9 mouse cellular contexts compared by ENCODE assay signal in the genomic region with DNA sequence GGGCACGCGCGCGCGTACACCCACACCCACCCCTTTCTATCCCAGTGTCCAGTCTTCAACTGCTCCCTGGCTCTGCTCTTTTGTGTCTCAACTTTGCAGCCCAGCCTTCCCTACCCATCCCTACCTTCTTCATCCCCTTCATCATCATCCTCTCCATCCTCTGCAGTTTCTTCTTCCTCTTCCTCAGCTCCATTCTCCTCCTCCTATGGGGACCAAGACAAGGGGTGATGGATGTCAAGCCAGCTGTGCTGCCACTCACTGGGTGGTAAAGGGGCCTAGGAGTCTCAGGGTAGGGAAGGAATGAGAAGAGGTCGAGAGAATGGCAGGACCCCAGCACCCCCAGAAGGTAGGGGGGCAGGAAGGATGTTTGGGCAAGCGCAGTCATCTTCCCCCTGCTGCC. TPM values are rescaled to one million over a fixed set of nuclear protein-coding genes. Genes with fewer than 3 reads are reported as not detected.
A peak's percentile ranks its signal among the peaks of the same experiment; 100 is the strongest.
DNase-seq lines count a peak whose midpoint lies in the region; ATAC-seq and TF ChIP-seq lines count a peak whose summit lies in the region.
"Had no signal": no experiment of that assay in that cellular context is flagged by ENCODE, and none has a peak within 500 bp of the region (broad histone marks: within the 10 kb centered on the region; RNA-seq: fewer than 3 reads in every experiment).

No protein-coding gene starts in this region.

- DNase-seq in midbrain, embryonic 11.5 days (ENCODE audit: low spot score, missing footprints): peak; percentile 75
- DNase-seq in gastrocnemius, postnatal 10 days: no peak
- no peak for DNase-seq in layer of hippocampus, adult 18-20 months (ENCODE audit: low spot score in 2 of 2)
- DNase-seq: lung, adult 2 months had no signal

- peaks cover 8% of the 10 kb centered on the region; the same call in 1 of the 2 replicates for H3K27me3 ChIP-seq in intestine, embryonic 16.5 days (replicated peaks; ENCODE audit: control insufficient read depth, insufficient read depth, low read length)
- 0 out of 2 replicates have a peak, but pooled peaks cover 6% of the 10 kb centered on the region for H3K27me3 ChIP-seq in intestine, embryonic 15.5 days (replicated peaks)
- no peaks in the 10 kb centered on the region for H3K27me3 ChIP-seq in forebrain, embryonic 16.5 days (replicated peaks; ENCODE audit: control insufficient read depth, insufficient read depth, low read length)
- peaks cover 14% of the 10 kb centered on the region for H3K27me3 ChIP-seq in midbrain, embryonic 11.5 days (ENCODE audit: control insufficient read depth, insufficient read depth, low read length)

- no peak overlapping the region for H3K4me2 ChIP-seq in intestine, embryonic 16.5 days (ENCODE audit: low read depth, low read length)
- H3K4me2 ChIP-seq in intestine, embryonic 15.5 days (replicated peaks): no peak overlapping the region; the same call in 1 of the 2 replicates
- peak overlapping the region; percentile 93 for H3K4me2 ChIP-seq in forebrain, embryonic 16.5 days (ENCODE audit: low read length)
- H3K4me2 ChIP-seq in midbrain, embryonic 11.5 days: peak overlapping the region; percentile 97

- 83% methylated on average over 7 of the region's 7 CpGs for WGBS in intestine, embryonic 16.5 days
- 91% methylated on average over 7 of the region's 7 CpGs for WGBS in intestine, embryonic 15.5 days
- 80% methylated on average over 7 of the region's 7 CpGs for WGBS in forebrain, embryonic 16.5 days
- WGBS in midbrain, embryonic 11.5 days: 81% methylated on average over 7 of the region's 7 CpGs

- peaks cover 60% of the 10 kb centered on the region for H3K4me1 ChIP-seq in intestine, embryonic 16.5 days (ENCODE audit: control insufficient read depth, insufficient read depth, low read length)
- peaks cover 52% of the 10 kb centered on the region for H3K4me1 ChIP-seq in intestine, embryonic 15.5 days (replicated peaks)
- H3K4me1 ChIP-seq in cortical plate, adult 2 months (ENCODE audit: control insufficient read depth, insufficient read depth, low read length): peaks cover 3% of the 10 kb centered on the region
- peaks cover 50% of the 10 kb centered on the region for H3K4me1 ChIP-seq in forebrain, embryonic 16.5 days (replicated peaks; ENCODE audit: control insufficient read depth, insufficient read depth, low read length)
- peaks cover 48% of the 10 kb centered on the region for H3K4me1 ChIP-seq in midbrain, embryonic 11.5 days (ENCODE audit: control insufficient read depth, insufficient read depth, low read length)

- TF ChIP-seq POLR2A in cortical plate, adult 2 months (IDR thresholded peaks at IDR 0.05; ENCODE audit: extremely low read depth, insufficient read depth, low read length): no peak

- peak overlapping the region; percentile 24; the same call in 1 of the 2 replicates for H3K9ac ChIP-seq in intestine, embryonic 16.5 days (ENCODE audit: low read depth, low read length)
- H3K9ac ChIP-seq in intestine, embryonic 15.5 days: no peak overlapping the region
- peak overlapping the region; percentile 99 for H3K9ac ChIP-seq in forebrain, embryonic 16.5 days (replicated peaks; ENCODE audit: low read depth, low read length)
- H3K9ac ChIP-seq in midbrain, embryonic 11.5 days (ENCODE audit: low read length): peak overlapping the region; percentile 97

- H3K4me3 ChIP-seq in intestine, embryonic 16.5 days (ENCODE audit: low read length): no peak overlapping the region
- H3K4me3 ChIP-seq in intestine, embryonic 15.5 days (replicated peaks): no peak overlapping the region
- 0 out of 2 replicates have a peak overlapping the region, but pooled peaks have one; percentile 55 for H3K4me3 ChIP-seq in cortical plate, adult 2 months (ENCODE audit: insufficient read depth, low read length)
- peak overlapping the region; percentile 78 for H3K4me3 ChIP-seq in forebrain, embryonic 16.5 days (replicated peaks; ENCODE audit: low read length)
- H3K4me3 ChIP-seq in midbrain, embryonic 11.5 days (ENCODE audit: low read depth, low read length): 0 out of 2 replicates have a peak overlapping the region, but pooled peaks have one; percentile 96

- no peaks in the 10 kb centered on the region for H3K9me3 ChIP-seq in intestine, embryonic 16.5 days (ENCODE audit: control insufficient read depth, low read length)
- no peaks in the 10 kb centered on the region for H3K9me3 ChIP-seq in intestine, embryonic 15.5 days
- H3K9me3 ChIP-seq in forebrain, embryonic 16.5 days (ENCODE audit: control insufficient read depth, low read length): no peaks in the 10 kb centered on the region
- no peaks in the 10 kb centered on the region for H3K9me3 ChIP-seq in midbrain, embryonic 11.5 days (ENCODE audit: control insufficient read depth, low read length)

- no peak overlapping the region for H3K27ac ChIP-seq in intestine, embryonic 16.5 days (ENCODE audit: low read length)
- H3K27ac ChIP-seq in intestine, embryonic 15.5 days: no peak overlapping the region
- H3K27ac ChIP-seq in cortical plate, adult 2 months (ENCODE audit: insufficient read depth, low read length): no peak overlapping the region
- peak overlapping the region; percentile 21; the same call in 1 of the 2 replicates for H3K27ac ChIP-seq in forebrain, embryonic 16.5 days (ENCODE audit: low read length)
- H3K27ac ChIP-seq in midbrain, embryonic 11.5 days (ENCODE audit: low read depth, low read length): peak overlapping the region; percentile 30; the same call in 1 of the 2 replicates

- no peak for TF ChIP-seq CTCF in cortical plate, adult 2 months (IDR thresholded peaks at IDR 0.05; ENCODE audit: extremely low read depth, insufficient read depth, low read length)

- H3K36me3 ChIP-seq in intestine, embryonic 16.5 days (ENCODE audit: control insufficient read depth, insufficient read depth, low read length): peaks cover 17% of the 10 kb centered on the region
- H3K36me3 ChIP-seq in intestine, embryonic 15.5 days: peaks cover 13% of the 10 kb centered on the region
- H3K36me3 ChIP-seq in forebrain, embryonic 16.5 days (ENCODE audit: control insufficient read depth, insufficient read depth): peaks cover 14% of the 10 kb centered on the region
- H3K36me3 ChIP-seq in midbrain, embryonic 11.5 days (ENCODE audit: control insufficient read depth, insufficient read depth, low read length): peaks cover 8% of the 10 kb centered on the region; the same call in 1 of the 2 replicates

- no peak for ATAC-seq in intestine, embryonic 16.5 days
- no peak for ATAC-seq in intestine, embryonic 15.5 days
- no peak for ATAC-seq in forebrain, embryonic 16.5 days
- ATAC-seq in midbrain, embryonic 11.5 days (ENCODE audit: low FRiP score): no peak
- ATAC-seq in frontal cortex, adult (ENCODE audit: low TSS enrichment): no peak

RNA-seq across cellular contexts. Expression of gene Lag3, which starts 3.0 kb away (rescaled TPM):
- 1.9 TPM in 2 replicates for polyA plus RNA-seq in intestine, embryonic 16.5 days (2015; fragmentation: Nextera tagmentation; extraction: Ambion mirVana)
- polyA plus RNA-seq in intestine, embryonic 15.5 days (2015; fragmentation: Nextera tagmentation; extraction: Ambion mirVana): 2.2 and 2.9 TPM in 2 replicates
- 5.1 and 6.5 TPM in 2 replicates for polyA plus RNA-seq in cortical plate, adult 2 months (2012; rRNA removed)
- 1.7 and 2.9 TPM in 2 replicates for polyA plus RNA-seq in forebrain, embryonic 16.5 days (2015; fragmentation: Nextera tagmentation; extraction: Ambion mirVana)
- polyA plus RNA-seq in midbrain, embryonic 11.5 days (2014; fragmentation: Nextera tagmentation; extraction: Ambion mirVana): 0.88 and 2.4 TPM in 2 replicates
- total RNA-seq in gastrocnemius, postnatal 10 days (2021): under 1 TPM; 0.56 to 0.68 TPM
- 1 to 10 TPM; 2.6 to 3.6 TPM for total RNA-seq in layer of hippocampus, adult 18-20 months (2021)

RNA-seq across cellular contexts. Expression of gene Ptms, which starts 5.4 kb away (rescaled TPM):
- polyA plus RNA-seq in intestine, embryonic 16.5 days (2015; fragmentation: Nextera tagmentation; extraction: Ambion mirVana): 87.8 and 173 TPM in 2 replicates
- 241 and 282 TPM in 2 replicates for polyA plus RNA-seq in intestine, embryonic 15.5 days (2015; fragmentation: Nextera tagmentation; extraction: Ambion mirVana)
- 1,375 and 1,380 TPM in 2 replicates for polyA plus RNA-seq in cortical plate, adult 2 months (2012; rRNA removed)
- 666 and 701 TPM in 2 replicates for polyA plus RNA-seq in forebrain, embryonic 16.5 days (2015; fragmentation: Nextera tagmentation; extraction: Ambion mirVana)
- polyA plus RNA-seq in midbrain, embryonic 11.5 days (2014; fragmentation: Nextera tagmentation; extraction: Ambion mirVana): 258 and 288 TPM in 2 replicates
- 100 to 1,000 TPM; 273 to 298 TPM for total RNA-seq in gastrocnemius, postnatal 10 days (2021)
- 1,000 to 10,000 TPM; 1,033 to 1,052 TPM for total RNA-seq in layer of hippocampus, adult 18-20 months (2021)

RNA-seq across cellular contexts. Expression of gene Mlf2, which starts 16.7 kb away (rescaled TPM):
- 296 and 299 TPM in 2 replicates for polyA plus RNA-seq in intestine, embryonic 16.5 days (2015; fragmentation: Nextera tagmentation; extraction: Ambion mirVana)
- 336 and 340 TPM in 2 replicates for polyA plus RNA-seq in intestine, embryonic 15.5 days (2015; fragmentation: Nextera tagmentation; extraction: Ambion mirVana)
- polyA plus RNA-seq in cortical plate, adult 2 months (2012; rRNA removed): 732 and 737 TPM in 2 replicates
- polyA plus RNA-seq in forebrain, embryonic 16.5 days (2015; fragmentation: Nextera tagmentation; extraction: Ambion mirVana): 459 and 463 TPM in 2 replicates
- polyA plus RNA-seq in midbrain, embryonic 11.5 days (2014; fragmentation: Nextera tagmentation; extraction: Ambion mirVana): 430 and 435 TPM in 2 replicates
- total RNA-seq in gastrocnemius, postnatal 10 days (2021): 100 to 1,000 TPM; 252 to 255 TPM
- total RNA-seq in layer of hippocampus, adult 18-20 months (2021): 100 to 1,000 TPM; 631 to 670 TPM

RNA-seq across cellular contexts. Expression of gene Cd4, which starts 26.5 kb away (rescaled TPM):
- polyA plus RNA-seq in intestine, embryonic 16.5 days (2015; fragmentation: Nextera tagmentation; extraction: Ambion mirVana): 0.44 and 0.70 TPM in 2 replicates
- 0.40 and 0.48 TPM in 2 replicates for polyA plus RNA-seq in intestine, embryonic 15.5 days (2015; fragmentation: Nextera tagmentation; extraction: Ambion mirVana)
- polyA plus RNA-seq in cortical plate, adult 2 months (2012; rRNA removed): 1.1 and 4.7 TPM in 2 replicates
- polyA plus RNA-seq in forebrain, embryonic 16.5 days (2015; fragmentation: Nextera tagmentation; extraction: Ambion mirVana): 0.06 and 0.30 TPM in 2 replicates
- polyA plus RNA-seq in midbrain, embryonic 11.5 days (2014; fragmentation: Nextera tagmentation; extraction: Ambion mirVana): not detected in 2 replicates
- 1 to 10 TPM in 1 of 2 experiments, under 1 TPM in 1; 0.61 to 2.1 TPM for total RNA-seq in gastrocnemius, postnatal 10 days (2021)
- under 1 TPM in 1 of 2 experiments, not detected in 1; 0.25 TPM for total RNA-seq in layer of hippocampus, adult 18-20 months (2021)

RNA-seq across cellular contexts. Expression of gene Gpr162, which starts 50.7 kb away (rescaled TPM):
- polyA plus RNA-seq in intestine, embryonic 16.5 days (2015; fragmentation: Nextera tagmentation; extraction: Ambion mirVana): 0.75 and 0.77 TPM in 2 replicates
- 0.99 and 1.1 TPM in 2 replicates for polyA plus RNA-seq in intestine, embryonic 15.5 days (2015; fragmentation: Nextera tagmentation; extraction: Ambion mirVana)
- 163 and 187 TPM in 2 replicates for polyA plus RNA-seq in cortical plate, adult 2 months (2012; rRNA removed)
- 21.8 and 28.8 TPM in 2 replicates for polyA plus RNA-seq in forebrain, embryonic 16.5 days (2015; fragmentation: Nextera tagmentation; extraction: Ambion mirVana)
- polyA plus RNA-seq in midbrain, embryonic 11.5 days (2014; fragmentation: Nextera tagmentation; extraction: Ambion mirVana): 1.6 and 2.1 TPM in 2 replicates
- 1 to 10 TPM in 1 of 2 experiments, under 1 TPM in 1; 0.38 to 1.1 TPM for total RNA-seq in gastrocnemius, postnatal 10 days (2021)
- 100 to 1,000 TPM; 183 to 187 TPM for total RNA-seq in layer of hippocampus, adult 18-20 months (2021)

Comparison
In these comparisons a context has a peak if more than half of its experiments do, and no peak if none do; other contexts are left out.
1. H3K27ac ChIP-seq: peak in forebrain, embryonic 16.5 days (single experiment) and midbrain, embryonic 11.5 days (single experiment); none in intestine, embryonic 16.5 days (single experiment), intestine, embryonic 15.5 days (single experiment) and cortical plate, adult 2 months (single experiment).
2. H3K4me2 ChIP-seq: peak in forebrain, embryonic 16.5 days (single experiment) and midbrain, embryonic 11.5 days (single experiment); none in intestine, embryonic 16.5 days (single experiment) and intestine, embryonic 15.5 days (single experiment).
3. H3K4me3 ChIP-seq: peak in cortical plate, adult 2 months (single experiment), forebrain, embryonic 16.5 days (single experiment) and midbrain, embryonic 11.5 days (single experiment); none in intestine, embryonic 16.5 days (single experiment) and intestine, embryonic 15.5 days (single experiment).